8 mouse cellular contexts compared by ENCODE assay signal in the genomic region with DNA sequence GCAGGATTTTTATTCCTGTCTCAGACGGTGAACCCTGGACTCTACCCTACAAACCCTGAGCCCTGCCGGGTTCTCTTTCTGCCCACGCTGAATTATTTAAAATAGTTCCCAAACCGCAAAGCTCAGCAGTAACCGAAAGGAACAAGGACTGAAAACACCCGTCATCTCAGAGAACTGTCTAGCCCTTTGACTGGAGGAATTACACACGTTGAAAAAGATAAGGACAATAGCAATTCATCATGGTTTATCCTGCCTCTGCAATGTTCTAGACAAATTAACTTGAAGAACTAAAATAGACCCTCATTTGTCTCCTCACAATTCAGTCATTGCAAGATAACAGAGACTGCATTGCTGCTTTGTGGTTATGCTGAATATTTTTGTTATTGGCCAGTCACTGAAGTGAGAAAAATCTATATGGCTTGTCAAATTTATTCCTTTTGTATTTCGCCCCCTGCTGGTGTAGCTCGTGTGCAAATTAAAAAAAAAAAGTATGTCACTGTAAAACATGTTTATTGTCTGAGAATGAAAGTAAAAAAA. TPM values are rescaled to one million over a fixed set of nuclear protein-coding genes. Genes with fewer than 3 reads are reported as not detected.
DNase-seq lines count a peak whose midpoint lies in the region; ATAC-seq and TF ChIP-seq lines count a peak whose summit lies in the region.

No protein-coding gene starts in this region.

- no peaks in the 10 kb centered on the region for H3K9me3 ChIP-seq in limb, embryonic 14.5 days (ENCODE audit: control insufficient read depth, low read length)
- H3K9me3 ChIP-seq in midbrain, embryonic 16.5 days (replicated peaks; ENCODE audit: control insufficient read depth, low read length, poor library complexity, severe bottlenecking) = no peaks in the 10 kb centered on the region
- no peaks in the 10 kb centered on the region for H3K9me3 ChIP-seq in stomach, embryonic 14.5 days (ENCODE audit: control insufficient read depth, low read depth, low read length)

- peak overlapping the region; percentile 93 for H3K27ac ChIP-seq in limb, embryonic 14.5 days (replicated peaks; ENCODE audit: low read depth, low read length)
- peak overlapping the region; percentile 96 for H3K27ac ChIP-seq in midbrain, embryonic 16.5 days (ENCODE audit: low read length)
- peak overlapping the region; percentile 96 for H3K27ac ChIP-seq in stomach, embryonic 14.5 days (ENCODE audit: low read length)

- no peak for ATAC-seq in limb, embryonic 14.5 days (ENCODE audit: low FRiP score, low read depth)
- ATAC-seq in midbrain, embryonic 16.5 days = peak; percentile 7; the same call in 1 of the 2 replicates
- no peak for ATAC-seq in stomach, embryonic 14.5 days (ENCODE audit: insufficient number of reproducible peaks, insufficient read depth, low FRiP score, low read depth)

- no peaks in the 10 kb centered on the region for H3K36me3 ChIP-seq in limb, embryonic 14.5 days (ENCODE audit: control insufficient read depth, insufficient read depth, low read length)
- H3K36me3 ChIP-seq in midbrain, embryonic 16.5 days (ENCODE audit: control insufficient read depth, insufficient read depth, low read length) = no peaks in the 10 kb centered on the region
- no peaks in the 10 kb centered on the region for H3K36me3 ChIP-seq in stomach, embryonic 14.5 days (ENCODE audit: control insufficient read depth, insufficient read depth, low read length)

- peak overlapping the region; percentile 86; the same call in 1 of the 2 replicates for H3K9ac ChIP-seq in limb, embryonic 14.5 days (ENCODE audit: low read depth, low read length, severe bottlenecking)
- peak overlapping the region; percentile 74 for H3K9ac ChIP-seq in midbrain, embryonic 16.5 days (ENCODE audit: low read depth, low read length)
- peak overlapping the region; percentile 31 for H3K9ac ChIP-seq in stomach, embryonic 14.5 days (replicated peaks; ENCODE audit: low read depth, low read length)

- 0% methylated on average over 9 of the region's 9 CpGs for WGBS in limb, embryonic 14.5 days
- under 1% methylated on average over 9 of the region's 9 CpGs for WGBS in midbrain, embryonic 16.5 days
- WGBS in stomach, embryonic 14.5 days = 0% methylated on average over 9 of the region's 9 CpGs

- DNase-seq in A20 (ENCODE audit: low read depth, low spot score) (peak; percentile 88), ZHBTc4 (ENCODE audit: low read depth, low spot score) (peak; percentile 46)
- peak; percentile 59 for DNase-seq in embryo, embryonic 11.5 days (ENCODE audit: low read depth, low spot score)
- peak; percentile 35 to 59 for DNase-seq in heart, adult 9 months (ENCODE audit: low spot score in 2 of 2)
- peak; percentile 86 for DNase-seq in kidney, adult 9 months
- peak; percentile 72 for DNase-seq in limb, embryonic 14.5 days (ENCODE audit: low spot score)

- peak overlapping the region; percentile 65 for H3K4me2 ChIP-seq in limb, embryonic 14.5 days (replicated peaks; ENCODE audit: low read depth, low read length, severe bottlenecking)
- H3K4me2 ChIP-seq in midbrain, embryonic 16.5 days (ENCODE audit: low read length) = peak overlapping the region; percentile 70
- peak overlapping the region; percentile 63 for H3K4me2 ChIP-seq in stomach, embryonic 14.5 days (replicated peaks; ENCODE audit: low read depth, low read length)

- TF ChIP-seq POLR2A in limb, embryonic 14.5 days (IDR thresholded peaks at IDR 0.05; ENCODE audit: borderline replicate concordance, extremely low read depth, insufficient read depth, insufficient read length) = no peak

- H3K4me1 ChIP-seq in limb, embryonic 14.5 days (ENCODE audit: control insufficient read depth, insufficient read depth, low read length) = no peaks in the 10 kb centered on the region
- H3K4me1 ChIP-seq in midbrain, embryonic 16.5 days (ENCODE audit: control insufficient read depth, insufficient read depth, low read length) = peaks cover 9% of the 10 kb centered on the region
- H3K4me1 ChIP-seq in stomach, embryonic 14.5 days (ENCODE audit: control insufficient read depth, insufficient read depth, low read length) = no peaks in the 10 kb centered on the region

- H3K4me3 ChIP-seq in limb, embryonic 14.5 days (replicated peaks; ENCODE audit: low read length) = peak overlapping the region; percentile 96
- peak overlapping the region; percentile 96 for H3K4me3 ChIP-seq in midbrain, embryonic 16.5 days (ENCODE audit: low read depth, low read length)
- peak overlapping the region; percentile 93 for H3K4me3 ChIP-seq in stomach, embryonic 14.5 days (ENCODE audit: low read depth, low read length)

- no peaks in the 10 kb centered on the region for H3K27me3 ChIP-seq in limb, embryonic 14.5 days (ENCODE audit: control insufficient read depth, insufficient read depth, low read length)
- no peaks in the 10 kb centered on the region for H3K27me3 ChIP-seq in midbrain, embryonic 16.5 days (ENCODE audit: control insufficient read depth, insufficient read depth, low read depth, low read length)
- no peaks in the 10 kb centered on the region for H3K27me3 ChIP-seq in stomach, embryonic 14.5 days (ENCODE audit: control insufficient read depth, insufficient read depth, low read length)

RNA-seq across cellular contexts. Expression of gene Aftph, which starts 1.0 kb away (rescaled TPM):
- 25.0 and 33.1 TPM in 2 replicates for polyA plus RNA-seq in limb, embryonic 14.5 days (2012; rRNA removed)
- 19.8 and 21.0 TPM in 2 replicates for polyA plus RNA-seq in limb, embryonic 14.5 days (2014; fragmentation: Nextera tagmentation; extraction: Ambion mirVana)
- 36.0 and 39.8 TPM in 2 replicates for polyA plus RNA-seq in midbrain, embryonic 16.5 days (2015; fragmentation: Nextera tagmentation; extraction: Ambion mirVana)
- polyA plus RNA-seq in stomach, embryonic 14.5 days (2014; fragmentation: Nextera tagmentation; extraction: Ambion mirVana) = 24.5 and 25.9 TPM in 2 replicates

Comparison
In these comparisons a context has a peak if more than half of its experiments do, and no peak if none do; other contexts are left out.
1. H3K9ac ChIP-seq: peak in every context shown above with its lines; median percentile 86 in limb, embryonic 14.5 days; 74 in midbrain, embryonic 16.5 days; 31 in stomach, embryonic 14.5 days.